Mouse (Mus musculus) CD4-positive, CD25-positive, alpha-beta regulatory T cell, adult 2 months (primary cell): Measurements from ENCODE around the gene Gtf2a1l.

Source experiments
- DNase-seq: peaks from one replicate; pipeline ENCODE4 v3.0.0-alpha.2; 2012; ENCODE audit warnings: low read depth, low spot score

Gtf2a1l gene

DNA sequence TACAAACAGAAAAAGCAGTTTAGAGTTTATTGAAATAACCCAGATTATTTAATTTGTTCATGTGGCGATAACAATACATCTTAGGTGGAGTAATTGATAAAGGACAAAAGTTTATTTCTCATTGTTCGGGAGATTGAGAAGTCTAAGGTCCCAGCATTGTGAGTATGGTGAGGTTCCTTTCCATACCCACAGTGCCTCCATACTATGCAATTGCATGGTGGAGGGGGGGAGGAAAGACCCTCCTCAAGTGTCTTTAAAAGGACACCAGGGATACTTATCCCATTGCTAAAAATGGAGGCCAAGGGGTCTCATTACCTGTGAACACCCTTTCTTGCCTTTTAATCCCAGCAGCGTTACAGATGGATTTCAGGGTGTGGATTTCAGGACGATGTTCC lies 15.1 kb upstream of the Gtf2a1l start:
- DNase-seq = no peak

DNA sequence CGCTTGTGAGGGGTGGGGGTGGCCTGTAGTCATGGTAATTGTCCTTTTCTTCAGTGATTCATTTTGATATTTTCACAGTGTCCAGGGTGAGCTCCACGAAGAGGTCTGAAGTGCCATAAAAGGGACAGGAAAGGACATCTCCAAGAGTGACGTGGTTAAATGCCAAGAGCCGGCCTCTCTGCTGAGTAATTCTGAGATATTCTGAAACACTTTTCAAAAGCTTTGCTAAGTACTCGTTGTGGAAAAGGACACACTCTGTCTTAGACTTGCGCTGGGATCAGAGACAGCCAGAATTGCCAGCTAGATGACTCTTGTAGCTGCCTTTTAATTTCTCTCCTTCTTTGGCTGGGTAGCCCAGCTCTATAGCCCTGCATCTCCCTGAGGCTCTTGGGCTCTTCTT lies 9.9 kb upstream of the Gtf2a1l start:
- DNase-seq = no peak

DNA sequence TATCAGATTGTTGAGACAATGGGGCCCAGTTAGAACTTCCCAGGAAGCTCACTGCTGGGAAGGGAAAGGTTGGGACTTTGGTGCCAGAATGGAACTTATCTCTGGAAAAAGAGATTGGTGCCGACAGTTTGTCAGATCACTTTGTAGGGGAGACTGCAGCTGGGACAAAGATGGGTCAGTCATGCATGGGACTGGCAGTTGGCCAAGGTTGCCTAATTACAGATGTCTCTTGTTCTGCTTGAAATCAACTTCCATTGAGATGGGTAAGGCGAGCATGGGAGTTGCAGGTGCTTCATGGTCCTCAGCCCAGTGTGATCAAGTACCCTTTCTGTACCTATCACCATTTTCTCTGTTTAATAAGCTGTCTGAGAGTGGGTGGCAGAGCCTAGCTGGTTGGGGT lies 2.4 kb upstream of the Gtf2a1l start:
- DNase-seq = no peak

DNA sequence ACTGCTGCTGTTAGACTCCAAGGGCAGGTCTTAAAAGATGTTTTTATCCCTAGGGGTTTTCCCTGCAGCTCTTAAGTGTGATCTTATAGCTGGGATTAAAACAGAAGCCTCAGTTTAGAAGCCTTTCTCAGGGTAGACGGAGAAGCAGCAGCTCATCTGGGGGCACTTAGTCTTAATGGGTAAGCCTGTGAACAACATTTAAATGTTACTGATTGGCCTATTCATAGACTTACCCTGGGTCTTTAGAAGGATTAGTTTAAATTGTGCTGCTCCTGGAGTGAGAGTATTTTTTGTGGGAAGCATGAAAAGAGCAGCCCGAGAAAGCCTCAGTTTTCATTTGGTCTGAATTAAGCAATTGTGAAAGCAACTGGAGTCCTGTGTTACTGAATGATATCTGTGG lies 1.5 kb downstream of the Gtf2a1l start:
- DNase-seq = no peak

DNA sequence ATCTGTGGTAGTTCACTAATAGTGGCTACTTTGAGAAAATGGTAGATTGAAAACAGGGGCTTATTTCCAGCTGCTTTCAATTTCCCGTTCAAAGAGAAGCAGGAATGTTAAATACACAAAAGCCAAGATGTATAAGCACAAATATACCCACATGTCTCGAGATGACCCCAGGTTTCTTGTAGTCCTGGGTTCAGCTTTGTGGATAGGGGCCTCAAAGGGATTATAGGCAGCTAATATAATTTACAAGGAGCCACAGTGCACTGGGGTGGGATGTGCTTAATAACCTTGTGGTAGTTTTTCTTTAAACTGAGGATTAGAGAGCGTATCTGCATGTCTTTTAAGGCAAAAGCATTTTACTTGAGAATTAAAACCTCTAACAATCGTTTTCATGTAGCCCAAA lies 2.3 kb downstream of the Gtf2a1l start:
- no peak for DNase-seq

DNA sequence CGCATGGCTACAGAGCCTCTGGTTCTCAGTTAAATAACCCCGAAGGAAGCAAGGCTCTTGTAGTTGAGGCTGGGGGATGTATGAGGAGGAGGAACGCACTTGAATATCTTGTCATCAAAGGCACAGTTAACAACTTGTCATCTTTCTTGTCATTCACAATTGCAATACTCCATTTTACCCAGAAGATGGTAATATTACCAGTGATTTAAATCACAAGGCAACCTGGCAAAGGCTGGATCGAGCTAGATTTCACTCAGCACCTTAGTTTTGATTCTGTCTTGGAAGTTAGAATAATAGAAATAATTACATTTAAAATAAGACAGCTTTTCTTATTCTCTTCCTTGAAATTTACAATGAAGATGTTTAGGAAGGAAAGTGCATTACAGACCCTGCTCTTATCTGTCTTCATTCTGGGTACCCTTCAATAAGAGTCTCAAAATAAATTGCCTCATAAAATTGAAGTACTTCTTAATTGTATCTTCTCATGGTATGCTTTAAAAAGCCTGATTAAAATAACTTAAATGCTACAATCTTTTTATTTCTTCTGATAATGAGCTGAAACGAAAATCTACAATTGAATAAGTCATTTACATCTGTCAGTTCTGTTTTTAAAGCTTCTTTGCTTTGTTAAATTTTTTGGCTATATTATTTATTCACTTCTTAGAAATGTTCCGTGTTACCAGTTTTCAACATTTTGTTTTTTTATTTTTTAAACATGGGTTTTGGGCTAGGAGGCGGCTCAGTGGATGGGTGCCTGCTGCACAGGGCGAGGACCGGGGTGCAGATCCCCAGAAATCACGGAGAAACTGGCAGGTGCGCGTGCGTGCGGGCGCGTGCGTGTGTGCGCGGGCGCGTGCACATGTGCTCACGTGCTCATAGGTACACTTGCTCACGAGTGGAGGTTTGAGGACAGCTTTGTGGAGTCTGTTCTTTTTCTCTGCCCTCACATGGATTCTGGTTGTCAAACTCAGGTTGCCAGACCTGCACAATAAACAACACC lies 7.2 kb downstream of the Gtf2a1l start:
- no peak for DNase-seq

DNA sequence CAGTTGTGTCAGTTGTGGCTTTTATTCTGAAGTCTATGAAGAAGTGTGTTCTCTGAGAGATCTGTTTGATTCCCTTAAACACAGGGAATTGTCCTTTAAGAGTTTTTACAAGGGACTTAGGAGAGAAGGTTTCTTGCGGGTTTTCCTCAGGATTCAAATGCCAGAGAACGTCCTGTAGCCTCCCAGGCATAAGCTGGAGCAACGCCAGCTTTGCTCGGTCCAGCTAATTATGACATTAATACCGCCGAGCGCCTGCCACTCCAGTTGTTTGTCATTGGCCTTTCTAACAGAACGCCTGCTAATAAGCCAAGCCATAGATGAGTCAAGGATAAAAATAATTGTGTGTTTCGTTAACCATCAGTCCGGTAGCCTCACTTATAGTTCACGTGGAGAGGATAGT lies 19.8 kb downstream of the Gtf2a1l start:
- no peak for DNase-seq

DNA sequence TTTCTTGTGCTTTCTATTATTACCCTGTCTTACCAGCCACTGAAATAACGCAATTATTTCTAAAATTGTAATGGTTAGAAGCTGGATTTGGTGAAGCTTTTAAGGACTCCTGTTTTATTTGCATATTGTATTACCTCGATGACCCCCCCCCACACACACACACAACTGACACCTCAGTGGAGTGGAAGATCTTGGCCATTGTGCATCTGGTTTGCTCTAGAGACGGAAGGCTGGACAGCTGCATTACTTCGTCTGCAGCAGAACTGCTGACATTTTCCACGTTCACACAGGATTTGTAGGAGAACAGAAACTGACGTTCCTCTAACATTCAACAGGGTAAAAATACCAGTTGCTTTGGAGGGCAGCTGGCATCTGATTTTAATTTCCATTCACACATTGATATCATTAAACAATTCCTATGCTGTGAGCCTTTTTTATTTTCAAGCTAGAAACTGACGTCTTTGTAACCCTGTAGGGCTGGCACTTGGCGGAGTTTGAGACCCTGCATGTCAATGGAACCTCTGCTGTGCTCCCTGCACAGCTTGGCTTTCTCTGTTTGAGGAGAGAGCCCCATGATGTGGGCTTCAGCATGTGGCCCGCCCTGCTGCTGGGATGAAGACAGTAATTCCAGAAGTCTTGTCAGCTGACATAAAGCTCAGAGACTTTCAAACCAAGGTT lies 28.3 kb downstream of the Gtf2a1l start:
- no peak for DNase-seq

DNA sequence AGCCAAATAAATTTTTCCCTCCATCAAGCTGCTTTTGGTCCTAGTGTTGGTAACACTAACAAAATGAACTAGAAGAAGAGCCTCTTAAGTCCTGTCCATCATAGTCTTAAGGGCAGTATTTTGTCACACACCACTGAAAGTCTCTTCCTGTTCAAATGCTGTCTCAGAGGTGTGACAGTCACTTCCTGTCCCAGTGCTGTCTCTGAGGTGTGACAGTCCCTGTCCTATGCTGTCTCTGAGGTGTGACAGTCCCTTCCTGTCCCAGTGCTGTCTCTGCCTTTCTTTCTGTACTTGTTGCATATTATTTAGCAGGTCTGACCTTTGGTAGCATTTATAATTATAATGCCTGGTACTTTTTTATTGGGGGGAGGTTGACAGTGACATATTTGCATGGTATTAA lies 32.4 kb downstream of the Gtf2a1l start:
- DNase-seq = peak; percentile 5

DNA sequence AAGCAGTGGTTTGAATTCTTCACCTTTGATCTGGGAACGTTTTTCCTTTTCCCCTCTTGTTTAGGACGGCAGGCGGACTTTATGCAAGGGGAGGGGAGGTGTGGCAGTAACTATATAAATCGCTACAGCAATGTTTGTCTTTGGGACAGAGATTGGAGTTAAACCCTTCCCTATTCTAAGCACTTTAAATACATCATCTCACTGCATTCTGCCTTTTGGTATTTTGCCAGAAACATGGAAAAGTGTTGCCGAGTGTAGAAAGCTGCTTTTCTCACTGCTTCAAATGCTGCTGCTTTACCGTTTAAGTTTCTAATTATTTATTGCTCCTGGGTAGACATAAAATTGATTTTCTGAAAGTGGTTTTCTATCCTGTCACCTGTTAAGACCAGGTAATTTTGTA lies 33.9 kb downstream of the Gtf2a1l start:
- no peak for DNase-seq

DNA sequence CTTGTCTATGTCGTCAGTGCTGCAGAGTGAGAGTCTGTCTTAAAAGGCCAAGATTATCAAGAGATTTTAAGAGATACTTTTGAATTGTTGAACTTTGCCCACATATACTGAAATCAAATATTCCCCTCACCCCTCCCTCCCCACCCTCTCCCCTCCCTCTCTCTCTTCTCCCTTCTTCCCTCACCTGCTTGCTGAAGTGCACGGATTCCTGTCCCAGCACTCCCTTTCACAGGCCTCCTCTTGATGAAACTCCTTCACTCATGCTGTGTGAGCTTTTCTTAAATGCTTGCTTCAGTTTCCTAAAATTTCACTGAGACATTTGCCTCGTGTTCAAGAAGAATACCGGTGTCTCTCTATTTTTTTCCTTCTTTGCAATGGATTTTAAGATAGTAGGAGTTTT lies 34.7 kb downstream of the Gtf2a1l start:
- no peak for DNase-seq

DNA sequence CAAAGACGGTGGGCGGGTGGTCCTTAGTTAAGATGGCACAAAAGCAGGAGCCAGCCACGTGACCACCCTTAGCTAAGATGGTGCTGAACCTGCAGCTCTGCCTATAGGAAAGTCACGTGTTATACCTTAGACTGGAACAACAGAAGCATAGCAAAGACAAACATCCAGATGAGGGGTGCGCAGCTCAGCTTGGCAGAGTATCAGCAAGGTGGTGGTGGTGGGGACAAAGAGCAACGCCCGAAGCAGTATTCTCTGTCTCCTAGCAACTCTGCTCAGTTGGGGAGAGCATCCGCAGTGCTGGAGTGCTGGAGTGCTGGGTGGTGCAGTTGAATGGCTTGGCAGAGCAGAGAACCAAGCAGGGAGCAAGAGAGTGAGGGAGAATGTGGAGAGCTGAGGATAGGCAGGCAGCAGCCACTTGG lies 37.8 kb downstream of the Gtf2a1l start:
- DNase-seq = no peak

DNA sequence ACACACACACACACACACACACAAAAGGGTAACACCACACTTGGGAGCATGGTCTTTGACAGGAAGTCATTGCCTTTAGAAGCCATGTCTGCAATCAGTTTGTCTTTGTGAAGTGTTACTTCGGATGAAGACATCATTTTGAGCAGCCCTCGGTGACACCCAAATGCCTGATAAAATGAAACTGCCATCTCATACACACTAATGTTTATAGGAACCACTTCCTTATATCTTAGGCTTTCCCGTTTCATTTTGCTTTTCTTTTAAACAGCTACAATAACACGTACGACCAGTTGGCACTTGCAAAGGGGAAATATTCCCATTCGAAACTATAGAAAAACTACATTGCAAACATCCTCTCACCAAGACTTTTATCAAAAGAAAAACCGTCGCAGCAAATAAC lies 81.2 kb downstream of the Gtf2a1l start:
- DNase-seq = no peak

DNA sequence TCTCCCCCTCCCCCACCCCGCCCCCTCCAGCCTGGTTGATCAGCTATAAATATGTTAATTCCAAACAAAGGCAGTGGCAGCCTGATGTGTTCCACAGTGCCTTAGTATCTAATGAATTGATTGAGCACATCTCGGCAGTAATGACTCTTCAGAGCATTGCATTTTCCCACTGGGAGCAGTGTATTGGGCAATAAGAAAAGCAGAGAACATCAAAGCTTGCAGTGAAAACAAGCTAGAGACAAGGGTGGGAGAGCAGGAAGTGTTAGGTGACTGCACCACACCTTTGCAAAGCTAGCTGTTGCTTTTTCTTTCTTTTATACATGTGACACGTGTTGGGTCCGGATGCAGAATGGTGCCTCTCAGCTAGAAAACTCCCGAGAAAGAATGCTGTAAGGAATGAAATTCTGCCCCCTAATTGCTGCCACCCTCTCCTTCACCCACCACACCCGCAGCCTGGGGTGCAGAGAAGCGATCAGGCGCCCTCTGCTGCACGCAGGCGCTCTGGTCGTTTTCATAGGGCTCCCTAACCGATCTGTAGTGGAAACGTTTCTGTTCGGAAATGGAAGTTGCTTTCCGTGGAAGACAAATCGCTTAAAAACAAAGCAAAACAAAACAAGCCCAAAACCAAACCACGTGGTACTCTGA lies 84.5 kb downstream of the Gtf2a1l start:
- peak; percentile 77 for DNase-seq

DNA sequence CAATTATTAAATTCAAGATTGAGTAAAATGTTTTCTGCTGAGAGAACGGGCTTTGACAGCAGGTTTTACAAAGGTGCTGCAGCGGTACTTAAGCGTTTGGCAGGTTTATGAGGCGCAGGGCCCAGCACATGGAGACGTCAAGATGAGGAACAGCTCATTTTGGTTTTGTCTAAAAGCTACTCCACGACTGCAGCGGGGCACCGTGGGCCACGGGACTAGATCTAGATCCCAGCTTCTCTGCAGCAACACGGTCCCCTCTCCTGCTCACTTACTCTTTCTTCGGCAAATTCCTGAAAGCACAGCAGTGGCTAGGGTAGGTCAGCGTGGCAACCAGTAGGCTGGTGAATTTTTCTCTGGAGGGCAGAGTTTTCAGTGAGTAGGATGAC lies 85.0 kb downstream of the Gtf2a1l start:
- no peak for DNase-seq

DNA sequence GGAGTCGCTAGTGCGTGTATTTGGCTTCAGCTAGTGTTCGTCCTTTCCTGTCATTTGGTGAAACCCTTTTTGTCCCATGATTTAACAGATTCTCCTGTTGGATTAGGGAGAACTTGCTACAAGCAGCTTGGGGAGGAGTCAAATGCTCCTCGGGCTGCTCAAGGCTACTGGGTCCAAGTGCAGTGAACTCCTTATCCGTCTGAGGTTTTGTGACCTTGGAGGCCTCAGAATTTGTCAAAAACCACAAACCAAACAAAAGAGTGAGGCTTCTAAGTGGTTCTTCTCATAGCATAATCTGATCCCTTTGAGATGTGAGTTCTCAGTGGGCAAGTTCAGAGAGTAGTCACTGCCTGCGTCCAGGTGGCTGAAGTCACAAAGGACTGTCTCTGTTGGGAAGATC lies 87.3 kb downstream of the Gtf2a1l start:
- DNase-seq = no peak

DNA sequence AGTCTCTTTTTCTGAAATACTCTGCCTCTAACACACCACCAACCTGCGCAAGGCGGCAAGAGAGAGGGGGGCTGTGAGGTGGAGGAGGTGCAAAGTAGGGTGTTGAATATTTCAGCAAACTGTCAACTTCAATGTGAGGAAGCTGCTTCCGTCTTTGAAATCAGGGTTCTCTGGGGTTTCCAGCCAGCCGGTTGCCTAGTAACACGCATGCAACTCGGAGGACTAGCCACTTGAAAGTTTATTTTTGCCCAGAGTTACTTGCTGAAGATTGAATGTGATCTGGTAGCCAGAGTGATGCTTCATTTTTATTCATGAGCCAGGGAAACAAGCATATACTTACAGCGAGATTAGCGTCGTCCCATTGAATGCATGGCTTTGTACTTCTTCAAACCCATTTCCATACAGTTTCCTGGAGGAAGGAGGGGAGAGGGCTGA lies 89.6 kb downstream of the Gtf2a1l start:
- peak; percentile 66 for DNase-seq

DNA sequence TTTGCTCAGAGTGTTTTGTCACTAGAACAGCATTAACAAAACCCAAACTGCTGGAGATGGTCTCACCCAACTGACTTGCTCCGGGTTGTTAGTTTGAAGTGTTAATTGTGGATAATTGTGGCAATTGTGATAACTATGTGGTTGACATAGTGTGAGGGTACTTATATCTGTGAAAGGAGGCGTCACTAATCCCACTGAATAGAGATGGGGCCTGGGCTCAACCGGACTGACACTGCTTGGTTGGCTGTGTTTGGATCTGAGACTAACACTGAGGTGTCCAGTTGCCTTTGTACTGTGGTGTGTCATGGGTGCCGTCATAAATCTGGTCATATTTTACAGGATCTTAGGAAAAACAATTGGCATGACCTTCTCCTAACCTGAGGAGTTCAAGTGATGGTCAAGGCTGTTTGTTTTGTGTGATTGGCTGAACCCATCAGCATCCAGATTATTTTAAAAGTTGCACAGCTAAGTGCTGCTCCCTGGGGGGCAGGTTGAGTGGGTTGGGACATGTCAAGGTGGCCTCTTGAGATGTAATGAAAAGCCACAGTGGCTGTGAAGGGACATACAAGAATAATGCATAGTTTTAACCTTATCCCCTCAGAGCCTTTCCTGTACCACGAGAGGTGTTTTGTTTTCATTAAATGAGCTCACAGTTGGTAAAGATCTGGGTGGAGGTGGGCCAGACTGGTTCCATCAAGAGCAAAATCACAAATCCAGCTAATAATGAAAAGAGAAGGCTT lies 95.1 kb downstream of the Gtf2a1l start:
- DNase-seq = no peak

DNA sequence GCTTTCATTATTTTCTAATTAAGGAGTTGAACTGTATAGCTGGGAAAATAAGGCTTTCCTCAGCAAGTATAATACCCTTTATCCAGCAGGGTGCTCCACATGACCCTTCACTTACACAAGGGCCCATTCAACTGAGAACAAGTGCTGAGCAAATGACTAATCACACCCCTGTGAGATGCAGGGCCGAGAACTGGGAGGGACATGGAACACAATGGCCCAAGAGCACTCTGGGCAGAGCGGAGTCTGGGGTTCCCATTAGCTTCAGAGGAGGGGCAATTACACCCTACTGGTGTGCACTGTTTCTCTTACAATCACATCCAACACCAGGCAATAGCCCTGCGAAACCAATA lies 95.7 kb downstream of the Gtf2a1l start:
- DNase-seq = no peak
